ENCODE assay signal across 8 mouse cellular contexts in genomic region chr1:86586992-86587391, GRCm38 (mm10). TPM values are rescaled to one million over a fixed set of nuclear protein-coding genes. Genes with fewer than 3 reads are reported as not detected.
DNase-seq lines count a peak whose midpoint lies in the region; ATAC-seq and TF ChIP-seq lines count a peak whose summit lies in the region.

No protein-coding gene starts in this region.

- ATAC-seq in forebrain, postnatal 0 days, result peak; percentile 38
- ATAC-seq in lung, embryonic 16.5 days (ENCODE audit: low read depth), result no peak

- TF ChIP-seq CTCF in cerebellum, adult 2 months (IDR thresholded peaks at IDR 0.05; ENCODE audit: borderline replicate concordance, insufficient read depth, low read depth, low read length), result no peak
- peak; percentile 14; the same call in 1 of the 2 replicates for TF ChIP-seq CTCF in forebrain, postnatal 0 days (IDR thresholded peaks at IDR 0.05; ENCODE audit: low read depth)

- peak overlapping the region; percentile 80 to 86 for H3K4me3 ChIP-seq in ES-E14 (ENCODE audit: insufficient read depth in 1 of 2, low read depth in 1 of 2, low read length in 2 of 2, poor library complexity in 1 of 2, severe bottlenecking in 1 of 2)
- H3K4me3 ChIP-seq in cerebellum, adult 2 months (replicated peaks; ENCODE audit: insufficient read depth, low read depth, low read length), result peak overlapping the region; percentile 73
- peak overlapping the region; percentile 91 for H3K4me3 ChIP-seq in forebrain, postnatal 0 days (ENCODE audit: low read depth, low read length)
- peak overlapping the region; percentile 89 for H3K4me3 ChIP-seq in lung, embryonic 16.5 days (ENCODE audit: low read length)

- no peaks in the 10 kb centered on the region for H3K9me3 ChIP-seq in ES-E14 (ENCODE audit: control insufficient read depth, insufficient read depth, low read depth, low read length)
- no peaks in the 10 kb centered on the region for H3K9me3 ChIP-seq in forebrain, postnatal 0 days (ENCODE audit: low read length)
- no peaks in the 10 kb centered on the region for H3K9me3 ChIP-seq in lung, embryonic 16.5 days (ENCODE audit: control insufficient read depth, low read length)

- WGBS in cerebellum, adult 2 months, result 0% methylated on average over 26 of the region's 26 CpGs
- WGBS in forebrain, postnatal 0 days, result 3% methylated on average over 26 of the region's 26 CpGs
- under 1% methylated on average over 26 of the region's 26 CpGs for WGBS in lung, embryonic 16.5 days

- H3K36me3 ChIP-seq in ES-E14 (ENCODE audit: control insufficient read depth, insufficient read depth, low read length, poor library complexity, severe bottlenecking), result no peaks in the 10 kb centered on the region
- peaks cover 8% of the 10 kb centered on the region; the same call in 1 of the 2 replicates for H3K36me3 ChIP-seq in forebrain, postnatal 0 days (ENCODE audit: insufficient read depth)
- peaks cover 2% of the 10 kb centered on the region; the same call in 1 of the 2 replicates for H3K36me3 ChIP-seq in lung, embryonic 16.5 days (ENCODE audit: control insufficient read depth, insufficient read depth, low read length)

- H3K9ac ChIP-seq in ES-E14 (ENCODE audit: insufficient read depth, low read depth, low read length, poor library complexity, severe bottlenecking), result peak overlapping the region; percentile 84
- H3K9ac ChIP-seq in forebrain, postnatal 0 days, result peak overlapping the region; percentile 81
- H3K9ac ChIP-seq in lung, embryonic 16.5 days (ENCODE audit: low read length), result peak overlapping the region; percentile 90

- no peak overlapping the region for H3K27ac ChIP-seq in ES-E14 (ENCODE audit: insufficient read depth, low read depth, low read length, poor library complexity, severe bottlenecking)
- H3K27ac ChIP-seq in cerebellum, adult 2 months (ENCODE audit: insufficient read depth, low read length), result peak overlapping the region; percentile 63
- no peak overlapping the region; the same call in 1 of the 2 replicates for H3K27ac ChIP-seq in forebrain, postnatal 0 days (ENCODE audit: low read depth, low read length)
- H3K27ac ChIP-seq in lung, embryonic 16.5 days (ENCODE audit: low read length), result no peak overlapping the region; the same call in 1 of the 2 replicates

- TF ChIP-seq POLR2A in cerebellum, adult 2 months (IDR thresholded peaks at IDR 0.05; ENCODE audit: borderline replicate concordance, insufficient read depth, low read length), result peak; percentile 81

- no peaks in the 10 kb centered on the region for H3K27me3 ChIP-seq in cerebellum, adult 2 months (ENCODE audit: control insufficient read depth, insufficient read depth, low read length)
- no peaks in the 10 kb centered on the region for H3K27me3 ChIP-seq in forebrain, postnatal 0 days (ENCODE audit: insufficient read depth, low read length)
- H3K27me3 ChIP-seq in lung, embryonic 16.5 days (ENCODE audit: control insufficient read depth, insufficient read depth, low read depth, low read length), result no peaks in the 10 kb centered on the region

- in situ Hi-C loops in ES-E14 (cut with MboI; ENCODE audit: low sequenced_read_pairs in 2 of 2, unreplicated experiment in 2 of 2), result no loop called here

- peaks cover 0 to 5% of the 10 kb centered on the region in 2 experiments; a peak in 2 of 4 replicates for H3K4me1 ChIP-seq in ES-E14 (ENCODE audit: control insufficient read depth in 2 of 2, insufficient read depth in 2 of 2, low read length in 2 of 2, poor library complexity in 1 of 2)
- no peaks in the 10 kb centered on the region for H3K4me1 ChIP-seq in cerebellum, adult 2 months (ENCODE audit: control insufficient read depth, insufficient read depth, low read length)
- peaks cover 6% of the 10 kb centered on the region; the same call in 1 of the 2 replicates for H3K4me1 ChIP-seq in forebrain, postnatal 0 days (ENCODE audit: insufficient read depth)
- peaks cover 16% of the 10 kb centered on the region for H3K4me1 ChIP-seq in lung, embryonic 16.5 days (replicated peaks; ENCODE audit: control insufficient read depth, insufficient read depth, low read length)

- DNase-seq in ES-E14 (ENCODE audit: low read depth, low spot score), result peak; percentile 63
- peak; percentile 78 to 86 for DNase-seq in cerebellum, adult 2 months
- peak; percentile 89 for DNase-seq in forebrain, postnatal 0 days
- peak; percentile 90 for DNase-seq in heart, postnatal 4 days
- peak; percentile 46 for DNase-seq in layer of hippocampus, adult 9-10 months (ENCODE audit: low spot score)
- DNase-seq in ovary, postnatal 10 days (ENCODE audit: low spot score), result peak; percentile 75
- peak; percentile 63 to 80 for DNase-seq in thymus, postnatal 10 days (ENCODE audit: low spot score in 2 of 2)

- H3K4me2 ChIP-seq in forebrain, postnatal 0 days (ENCODE audit: low read depth), result peak overlapping the region; percentile 59
- peak overlapping the region; percentile 83 for H3K4me2 ChIP-seq in lung, embryonic 16.5 days (ENCODE audit: low read depth, low read length)

TF ChIP-seq in ES-E14, 5 proteins besides CTCF, POLR2A, EP300 and RAD21:
- peak; percentile 52; the same call in 1 of the 2 replicates for TF ChIP-seq ZNF384 (IDR thresholded peaks at IDR 0.05; ENCODE audit: low read depth, low read length)
- 0 out of 2 replicates have a peak, but pooled peaks have one; percentile 21 for TF ChIP-seq CHD2 (IDR thresholded peaks at IDR 0.05; ENCODE audit: low read depth, low read length)
- peak; percentile 90 for TF ChIP-seq HCFC1 (IDR thresholded peaks at IDR 0.05; ENCODE audit: borderline replicate concordance, insufficient read depth, low read length)
- no peak for TF ChIP-seq MAFK (IDR thresholded peaks at IDR 0.05; ENCODE audit: insufficient read depth, low read depth, low read length)

RNA-seq across cellular contexts. Expression of gene Cops7b, which starts 4.3 kb away (rescaled TPM):
- 23.6 and 27.4 TPM in 2 replicates for total RNA-seq in ES-E14 (2012; rRNA removed)
- polyA plus RNA-seq in cerebellum, adult 2 months (2012; rRNA removed), result 29.8 and 30.9 TPM in 2 replicates
- 37.6 and 40.3 TPM in 2 replicates for total RNA-seq in forebrain, postnatal 0 days (2014; rRNA removed)
- 54.3 and 54.7 TPM in 2 replicates for polyA plus RNA-seq in forebrain, postnatal 0 days (2015; fragmentation: Nextera tagmentation; extraction: Ambion mirVana)
- total RNA-seq in heart, postnatal 4 days (2021), result 10 to 100 TPM; 13.6 to 14.0 TPM
- polyA plus RNA-seq in lung, embryonic 16.5 days (2015; fragmentation: Nextera tagmentation; extraction: Ambion mirVana), result 34.1 and 35.1 TPM in 2 replicates

RNA-seq across cellular contexts. Expression of gene Pde6d, which starts 4.6 kb away (rescaled TPM):
- 5.4 and 9.2 TPM in 2 replicates for total RNA-seq in ES-E14 (2012; rRNA removed)
- polyA plus RNA-seq in cerebellum, adult 2 months (2012; rRNA removed), result 84.2 and 87.1 TPM in 2 replicates
- 44.9 and 59.0 TPM in 2 replicates for total RNA-seq in forebrain, postnatal 0 days (2014; rRNA removed)
- polyA plus RNA-seq in forebrain, postnatal 0 days (2015; fragmentation: Nextera tagmentation; extraction: Ambion mirVana), result 110 and 116 TPM in 2 replicates
- total RNA-seq in heart, postnatal 4 days (2021), result 10 to 100 TPM; 39.4 to 40.5 TPM
- 46.9 and 50.2 TPM in 2 replicates for polyA plus RNA-seq in lung, embryonic 16.5 days (2015; fragmentation: Nextera tagmentation; extraction: Ambion mirVana)
